Mouse (Mus musculus) neural tube, embryonic 15.5 days (tissue): ENCODE results near the gene Stfa2l1. TPM values are rescaled to one million over a fixed set of nuclear protein-coding genes. Genes with fewer than 3 reads are reported as not detected.
"Not testable (repeated sequence)": the region's sequence is repeated elsewhere in the genome, so short reads cannot be mapped to it uniquely, and the experiment has no call there.

Experiments used
- ATAC-seq: fragments of 200-750 bp; cut with Nextera tagmentation; 2 replicates; pipeline ENCODE4 v1.8.0; 2017; ENCODE audit warnings: mild to moderate bottlenecking, moderate TSS enrichment, moderate library complexity; ENCODE audit not compliant: low FRiP score
- H3K27ac ChIP-seq: fragments of 300-500 bp; sonication (generic); replicated peaks from 2 replicates; pipeline ENCODE4 v1.5.1; 2015; ENCODE audit warnings: mild to moderate bottlenecking, inconsistent platforms
- H3K27me3 ChIP-seq: fragments of 300-500 bp; sonication (generic); replicated peaks from 2 replicates; pipeline ENCODE4 v1.6.1; 2015; ENCODE audit warnings: inconsistent platforms
- H3K36me3 ChIP-seq: fragments of 300-500 bp; sonication (generic); 2 replicates; pipeline ENCODE4 v1.6.1; 2015; ENCODE audit warnings: inconsistent platforms
- H3K4me1 ChIP-seq: fragments of 300-500 bp; sonication (generic); 2 replicates; pipeline ENCODE4 v1.6.1; 2015; ENCODE audit warnings: inconsistent platforms
- H3K4me2 ChIP-seq: fragments of 300-500 bp; sonication (generic); 2 replicates; pipeline ENCODE4 v1.6.1; 2015; ENCODE audit warnings: inconsistent platforms, mild to moderate bottlenecking, moderate library complexity
- H3K4me3 ChIP-seq: fragments of 300-500 bp; sonication (generic); replicated peaks from 2 replicates; pipeline ENCODE4 v1.5.1; 2015; ENCODE audit warnings: mild to moderate bottlenecking, inconsistent platforms
- H3K9ac ChIP-seq: fragments of 300-500 bp; sonication (generic); replicated peaks from 2 replicates; pipeline ENCODE4 v1.6.1; 2015; ENCODE audit warnings: mild to moderate bottlenecking, inconsistent platforms
- H3K9me3 ChIP-seq: fragments of 300-500 bp; sonication (generic); replicated peaks from 2 replicates; pipeline ENCODE4 v1.6.1; 2016; ENCODE audit warnings: inconsistent platforms
- WGBS: fragments of 180-500 bp; shearing (Covaris S2); methylation state at CpG from one replicate; pipeline ENCODE4 v1.1.7; 2015; ENCODE audit warnings: mixed read lengths; 5-methylcytosine and 5-hydroxymethylcytosine counted together
- polyA plus RNA-seq: library from polyadenylated mRNA; unstranded; fragments of >200 nt; fragmentation: Nextera tagmentation; extraction: Ambion mirVana; gene quantifications from 2 replicates; pipeline ENCODE4 v1.2.1, GENCODE M21; 2015

Gene Stfa2l1
- polyA plus RNA-seq, 1 experiment from 2014 or later = 0.72 TPM

- not testable (repeated sequence) for H3K9me3 ChIP-seq, H3K4me2 ChIP-seq, H3K9ac ChIP-seq, H3K4me1 ChIP-seq, H3K27ac ChIP-seq, H3K27me3 ChIP-seq, ATAC-seq, H3K4me3 ChIP-seq, H3K36me3 ChIP-seq
- 40% methylated on average over 2 of the region's 2 CpGs for WGBS
Observed at GRCm38 (mm10) chr16:36205684-36206083, 49.1 kb downstream of the Stfa2l1 start.

- no peak for ATAC-seq
- Histone ChIP-seq H3K27ac (no peak within 1 kb of the TSS), H3K4me1 (no peaks in the 10 kb centered on the region), H3K27me3 (no peaks in the 10 kb centered on the region), H3K4me3 (no peak within 1 kb of the TSS), H3K36me3 (no peaks in the 10 kb centered on the region), H3K9ac (no peak within 1 kb of the TSS), H3K9me3 (no peaks in the 10 kb centered on the region), H3K4me2 (no peak within 1 kb of the TSS)
- 82% methylated on average over 2 of the region's 2 CpGs for WGBS
Observed at GRCm38 (mm10) chr16:36209967-36210453, 53.4 kb downstream of the Stfa2l1 start, which contains the start of gene Gm5416. TSS of gene Gm5416 (plus strand) at chr16:36210403.

Other genes starting within 250 kb of the Stfa2l1 start
- 2.0 and 7.8 TPM in 2 replicates for gene Parp9, start 218.3 kb upstream of the Stfa2l1 start, polyA plus RNA-seq
- gene Dtx3l, start 217.7 kb upstream of the Stfa2l1 start, polyA plus RNA-seq = 1.4 and 6.1 TPM in 2 replicates
- 61.3 and 65.6 TPM in 2 replicates for gene Kpna1, start 178.1 kb upstream of the Stfa2l1 start, polyA plus RNA-seq
- 12.0 and 12.4 TPM in 2 replicates for gene Wdr5b, start 115.6 kb upstream of the Stfa2l1 start, polyA plus RNA-seq
- gene Fam162a, start 85.2 kb upstream of the Stfa2l1 start, polyA plus RNA-seq = 146 and 193 TPM in 2 replicates
- 33.0 and 39.3 TPM in 2 replicates for gene Ccdc58, start 85.1 kb upstream of the Stfa2l1 start, polyA plus RNA-seq
- not detected in 2 replicates for gene Csta1, start 25.6 kb upstream of the Stfa2l1 start, polyA plus RNA-seq
- gene Gm5483, start 27.4 kb downstream of the Stfa2l1 start, polyA plus RNA-seq = 0.44 and 1.8 TPM in 2 replicates
- not detected in 2 replicates for gene Gm5416, start 53.6 kb downstream of the Stfa2l1 start, polyA plus RNA-seq
- not detected in 2 replicates for gene 2010005H15Rik, start 64.7 kb downstream of the Stfa2l1 start, polyA plus RNA-seq
- 1.4 and 3.5 TPM in 2 replicates for gene Stfa1, start 120.1 kb downstream of the Stfa2l1 start, polyA plus RNA-seq
- gene BC117090, start 177.5 kb downstream of the Stfa2l1 start, polyA plus RNA-seq = 0.57 TPM in 1 of 2 replicates, not detected in the other
- 2.4 and 3.0 TPM in 2 replicates for gene BC100530, start 210.9 kb downstream of the Stfa2l1 start, polyA plus RNA-seq